Mouse (Mus musculus) stomach, postnatal 0 days (tissue): ENCODE measurements around the gene Pgghg. TPM values are rescaled to one million over a fixed set of nuclear protein-coding genes. Genes with fewer than 3 reads are reported as not detected.

Source experiments
- ATAC-seq: fragments of 200-750 bp; cut with Nextera tagmentation; 2 replicates; pipeline ENCODE4 v1.8.0; 2017; ENCODE audit not compliant: low FRiP score, low TSS enrichment
- DNase-seq: peaks from one replicate; pipeline ENCODE4 v3.0.0-alpha.2; 2016; ENCODE audit warnings: low spot score
- H3K27ac ChIP-seq: fragments of 300-500 bp; sonication (generic); replicated peaks from 2 replicates; pipeline ENCODE4 v1.5.1; 2014; ENCODE audit warnings: mild to moderate bottlenecking, control low read depth
- H3K27me3 ChIP-seq: fragments of 300-500 bp; sonication (generic); 2 replicates; pipeline ENCODE4 v1.6.1; 2014; ENCODE audit warnings: low read length; ENCODE audit not compliant: control insufficient read depth, insufficient read depth
- H3K36me3 ChIP-seq: fragments of 300-500 bp; sonication (generic); 2 replicates; pipeline ENCODE4 v1.6.1; 2014; ENCODE audit warnings: low read length, mixed read lengths; ENCODE audit not compliant: control insufficient read depth, insufficient read depth
- H3K4me1 ChIP-seq: fragments of 300-500 bp; sonication (generic); replicated peaks from 2 replicates; pipeline ENCODE4 v1.6.1; 2014; ENCODE audit warnings: antibody characterized with exemption; ENCODE audit not compliant: control insufficient read depth, insufficient read depth
- H3K4me2 ChIP-seq: fragments of 300-500 bp; sonication (generic); replicated peaks from 2 replicates; pipeline ENCODE4 v1.6.1; 2014; ENCODE audit warnings: low read depth, mild to moderate bottlenecking, control low read depth, moderate library complexity
- H3K4me3 ChIP-seq: fragments of 300-500 bp; sonication (generic); 2 replicates; pipeline ENCODE4 v1.5.1; 2014; ENCODE audit warnings: low read depth, low read length, control low read depth
- H3K9ac ChIP-seq: fragments of 300-500 bp; sonication (generic); 2 replicates; pipeline ENCODE4 v1.6.1; 2014; ENCODE audit warnings: mild to moderate bottlenecking, low read length, control low read depth, mixed read lengths
- H3K9me3 ChIP-seq: fragments of 300-500 bp; sonication (generic); 2 replicates; pipeline ENCODE4 v1.6.1; 2016; ENCODE audit warnings: low read length; ENCODE audit not compliant: control insufficient read depth
- CTCF ChIP-seq: IDR thresholded peaks from 2 replicates; pipeline ENCODE4 v1.5.1; 2016; ENCODE audit warnings: antibody characterized with exemption, low read depth, mild to moderate bottlenecking, moderate library complexity
- EP300 ChIP-seq: optimal IDR thresholded peaks from 2 replicates; pipeline ENCODE3; 2016; ENCODE audit warnings: antibody characterized with exemption
- WGBS: fragments of 180-500 bp; shearing (Covaris S2); extraction: QIAGEN DNeasy Blood & Tissue Kit; methylation state at CpG from one replicate; pipeline ENCODE4 v1.1.7; 2014; 5-methylcytosine and 5-hydroxymethylcytosine counted together
- polyA plus RNA-seq: library from polyadenylated mRNA; unstranded; fragments of >200 nt; fragmentation: Nextera tagmentation; extraction: Ambion mirVana; gene quantifications from 2 replicates; pipeline ENCODE4 v1.2.1, GENCODE M21; 2015

The Pgghg gene
- polyA plus RNA-seq, 1 experiment from 2014 or later, result 10.1 TPM

DNA sequence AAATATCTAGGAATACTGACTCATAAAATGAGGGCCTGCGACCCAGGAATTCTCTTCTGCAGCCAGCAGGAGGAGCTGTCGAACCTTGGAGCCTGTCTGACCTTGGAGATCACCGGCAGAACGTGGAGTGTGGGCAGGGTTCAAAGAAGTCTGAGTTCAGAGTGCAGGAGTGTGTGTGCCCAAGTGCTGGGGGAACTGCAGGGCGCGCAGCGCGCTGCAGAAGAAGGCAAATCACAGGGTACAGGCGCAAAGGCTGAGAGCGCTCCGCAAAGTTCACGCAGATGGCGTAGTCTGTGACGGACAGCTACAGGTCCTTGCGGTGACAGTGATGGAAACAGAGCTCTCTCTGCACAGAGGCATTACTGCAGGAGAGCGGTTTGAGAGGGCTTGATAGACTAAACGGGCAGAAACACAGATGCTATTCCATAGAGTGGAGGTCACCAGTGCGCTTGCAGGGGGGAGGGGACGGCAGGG is 32.5 kb upstream of the Pgghg start:
- 1% methylated on average over 19 of the region's 19 CpGs for WGBS
- peak; percentile 83 for DNase-seq
- peak; percentile 67 for ATAC-seq
- Histone ChIP-seq H3K4me1 (0 out of 2 replicates have a peak, but pooled peaks cover 6% of the 10 kb centered on the region), H3K36me3 (no peaks in the 10 kb centered on the region), H3K27me3 (no peaks in the 10 kb centered on the region), H3K27ac (no peak overlapping the region), H3K9me3 (no peaks in the 10 kb centered on the region), H3K4me3 (peak overlapping the region; percentile 36), H3K4me2 (peak overlapping the region; percentile 70), H3K9ac (peak overlapping the region; percentile 54)
- TF ChIP-seq CTCF (peak; percentile 93), EP300 (no peak)

GRCm38 (mm10) chr7:140912293-140912692 is 28.9 kb upstream of the Pgghg start:
- Histone ChIP-seq H3K4me2 (no peak overlapping the region), H3K4me1 (0 out of 2 replicates have a peak, but pooled peaks cover 6% of the 10 kb centered on the region), H3K9me3 (no peaks in the 10 kb centered on the region), H3K4me3 (no peak overlapping the region), H3K9ac (no peak overlapping the region), H3K36me3 (no peaks in the 10 kb centered on the region), H3K27ac (no peak overlapping the region; the same call in 1 of the 2 replicates), H3K27me3 (no peaks in the 10 kb centered on the region)
- ATAC-seq (no peak), DNase-seq (no peak)
- TF ChIP-seq EP300 (no peak), CTCF (no peak)
- 58% methylated on average over 3 of the region's 3 CpGs for WGBS

DNA sequence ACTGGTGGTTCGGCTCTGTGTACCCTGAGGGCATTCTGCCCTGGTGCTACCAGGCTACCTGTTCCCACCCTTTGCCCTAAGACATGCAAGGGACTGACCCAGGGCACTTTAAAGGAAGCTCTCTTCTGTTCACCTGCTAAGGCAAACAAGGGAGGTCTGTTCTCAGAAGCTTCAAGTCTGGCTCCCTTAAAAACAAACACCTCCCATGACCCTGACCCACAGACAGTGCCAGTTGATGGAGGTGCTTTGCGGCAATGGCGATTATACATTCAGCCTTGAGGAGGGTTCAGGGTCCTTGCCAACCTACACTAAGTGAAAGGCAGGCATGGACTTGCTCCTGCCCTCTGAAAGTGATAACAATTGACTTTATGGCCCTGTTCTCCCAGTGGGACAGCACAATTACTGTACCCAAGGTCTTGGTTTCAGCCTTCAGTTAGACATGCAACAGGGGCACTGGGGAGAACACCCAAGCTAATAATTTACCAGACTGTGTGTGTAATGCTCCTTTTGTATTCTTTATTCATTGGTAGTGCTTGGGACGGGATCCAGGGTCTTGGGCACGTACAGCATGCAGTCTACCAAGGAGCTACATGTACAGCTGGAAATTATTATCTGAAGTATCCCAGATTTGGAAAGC is 28.2 kb upstream of the Pgghg start:
- 42% methylated on average over 5 of the region's 5 CpGs for WGBS
- H3K9me3 ChIP-seq, result no peaks in the 10 kb centered on the region
- no peak overlapping the region for H3K9ac ChIP-seq
- TF ChIP-seq EP300 (no peak), CTCF (no peak)
- H3K4me2 ChIP-seq, result no peak overlapping the region
- H3K27ac ChIP-seq, result peak overlapping the region; percentile 53
- no peaks in the 10 kb centered on the region for H3K27me3 ChIP-seq
- no peak overlapping the region for H3K4me3 ChIP-seq
- DNase-seq (no peak), ATAC-seq (peak; percentile 63)
- no peaks in the 10 kb centered on the region for H3K36me3 ChIP-seq
- H3K4me1 ChIP-seq, result 0 out of 2 replicates have a peak, but pooled peaks cover 6% of the 10 kb centered on the region

- 80% methylated on average over 8 of the region's 8 CpGs for WGBS
- TF ChIP-seq CTCF, result no peak
- TF ChIP-seq EP300, result no peak
- Histone ChIP-seq H3K27me3 (no peaks in the 10 kb centered on the region), H3K4me2 (no peak overlapping the region), H3K9me3 (no peaks in the 10 kb centered on the region), H3K27ac (no peak overlapping the region), H3K9ac (no peak overlapping the region), H3K4me1 (0 out of 2 replicates have a peak, but pooled peaks cover 3% of the 10 kb centered on the region), H3K36me3 (no peaks in the 10 kb centered on the region), H3K4me3 (no peak overlapping the region)
- ATAC-seq (no peak; the same call in 1 of the 2 replicates), DNase-seq (no peak)
These were observed 27.0 kb upstream of the Pgghg start for GRCm38 (mm10) chr7:140914031-140914690.

- Histone ChIP-seq H3K4me3 (no peak overlapping the region), H3K4me2 (no peak overlapping the region), H3K4me1 (0 out of 2 replicates have a peak, but pooled peaks cover 2% of the 10 kb centered on the region), H3K27ac (no peak overlapping the region), H3K27me3 (peaks cover 12% of the 10 kb centered on the region; the same call in 1 of the 2 replicates), H3K9ac (no peak overlapping the region), H3K36me3 (no peaks in the 10 kb centered on the region), H3K9me3 (no peaks in the 10 kb centered on the region)
- TF ChIP-seq CTCF, result no peak
- no peak for TF ChIP-seq EP300
- ATAC-seq (no peak), DNase-seq (no peak)
- WGBS, result 52% methylated on average over 4 of the region's 4 CpGs
These were observed 21.3 kb upstream of the Pgghg start for GRCm38 (mm10) chr7:140919911-140920310.
